Mouse (Mus musculus) lung, postnatal 25 days (tissue): Measurements from ENCODE around the gene Hsd17b13.
"Not testable (repeated sequence)": the region's sequence is repeated elsewhere in the genome, so short reads cannot be mapped to it uniquely, and the experiment has no call there.

Experiments used
- DNase-seq: peaks from one replicate; pipeline ENCODE4 v3.0.0; 2022; ENCODE audit warnings: low spot score

Hsd17b13 gene

GRCm38 (mm10) chr5:103980705-103981560, 3.7 kb upstream of the Hsd17b13 start:
- no peak for DNase-seq

GRCm38 (mm10) chr5:103977907-103978570, 829 bp upstream of the Hsd17b13 start:
- DNase-seq, result no peak

GRCm38 (mm10) chr5:103975736-103976135, 1.5 kb downstream of the Hsd17b13 start:
- DNase-seq, result no peak

GRCm38 (mm10) chr5:103972801-103973200, 4.4 kb downstream of the Hsd17b13 start:
- DNase-seq, result no peak

GRCm38 (mm10) chr5:103972379-103972778, 4.8 kb downstream of the Hsd17b13 start:
- no peak for DNase-seq

GRCm38 (mm10) chr5:103971051-103971450, 6.2 kb downstream of the Hsd17b13 start:
- DNase-seq, result no peak

- DNase-seq, result no peak
Observed at GRCm38 (mm10) chr5:103962935-103963429, 14.2 kb downstream of the Hsd17b13 start.

GRCm38 (mm10) chr5:103954638-103955037, 22.6 kb downstream of the Hsd17b13 start:
- no peak for DNase-seq

- DNase-seq, result no peak
Observed at GRCm38 (mm10) chr5:103953135-103954083, 23.8 kb downstream of the Hsd17b13 start.

- not testable (repeated sequence) for DNase-seq
Observed at GRCm38 (mm10) chr5:103950138-103950537, 27.1 kb downstream of the Hsd17b13 start.

- DNase-seq, result no peak
Observed at GRCm38 (mm10) chr5:103943183-103943582, 34.0 kb downstream of the Hsd17b13 start.

GRCm38 (mm10) chr5:103939856-103940255, 37.4 kb downstream of the Hsd17b13 start:
- DNase-seq, result no peak

- DNase-seq, result no peak
Observed at GRCm38 (mm10) chr5:103939350-103939652, 37.9 kb downstream of the Hsd17b13 start.

- no peak for DNase-seq
Observed at GRCm38 (mm10) chr5:103938547-103939349, 38.5 kb downstream of the Hsd17b13 start.

- no peak for DNase-seq
Observed at GRCm38 (mm10) chr5:103936906-103937589, 40.2 kb downstream of the Hsd17b13 start.

- DNase-seq, result not testable (repeated sequence)
Observed at GRCm38 (mm10) chr5:103931924-103932323, 45.3 kb downstream of the Hsd17b13 start.

- no peak for DNase-seq
Observed at GRCm38 (mm10) chr5:103930511-103930910, 46.7 kb downstream of the Hsd17b13 start.

GRCm38 (mm10) chr5:103928196-103928550, 49.0 kb downstream of the Hsd17b13 start:
- DNase-seq, result no peak

- peak; percentile 92 for DNase-seq
Observed at GRCm38 (mm10) chr5:103927429-103928195, 49.6 kb downstream of the Hsd17b13 start.

- no peak for DNase-seq
Observed at GRCm38 (mm10) chr5:103926398-103926797, 50.8 kb downstream of the Hsd17b13 start.
